Mouse (Mus musculus): ENCODE results near the gene Farp1. TPM values are rescaled to one million over a fixed set of nuclear protein-coding genes. Genes with fewer than 3 reads are reported as not detected.
"Not testable (repeated sequence)": the region's sequence is repeated elsewhere in the genome, so short reads cannot be mapped to it uniquely, and the experiment has no call there.

The Farp1 gene
- total RNA-seq, 1 experiment from 2014 or later = 0.38 TPM

DNA sequence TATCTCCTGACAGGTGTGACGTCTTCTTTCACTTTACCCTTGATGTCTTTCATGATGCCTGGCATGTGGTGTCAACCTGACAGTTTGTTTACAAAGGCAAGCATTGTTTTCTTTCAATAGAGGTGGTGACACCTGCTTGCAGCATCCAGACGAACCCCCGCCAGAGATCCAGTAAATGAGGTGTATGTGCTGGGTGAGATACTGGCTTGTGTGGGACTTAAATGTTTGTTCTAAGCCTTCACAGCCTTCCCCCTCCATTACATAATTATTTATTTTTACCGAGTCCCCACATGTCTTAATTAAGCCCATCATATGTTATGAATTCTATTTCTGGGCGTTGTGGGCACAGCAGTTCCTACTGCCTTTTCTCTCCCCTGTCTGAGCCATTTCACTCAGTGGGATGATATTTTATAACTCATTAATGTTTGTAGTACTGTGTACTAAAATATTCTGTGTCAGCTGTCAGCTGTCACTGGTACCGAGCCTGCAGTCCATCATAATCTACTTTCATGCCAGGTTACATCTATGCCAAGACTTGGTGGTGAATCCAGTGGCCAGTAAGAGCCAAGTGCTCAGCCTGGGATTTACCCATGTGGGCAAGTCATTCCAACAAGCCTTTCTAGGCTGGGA, 130.5 kb downstream of the Farp1 start:
- ATAC-seq (replicated peaks; ENCODE audit: insufficient number of reproducible peaks, low FRiP score, low TSS enrichment, poor library complexity, severe bottlenecking) = no peak

DNA sequence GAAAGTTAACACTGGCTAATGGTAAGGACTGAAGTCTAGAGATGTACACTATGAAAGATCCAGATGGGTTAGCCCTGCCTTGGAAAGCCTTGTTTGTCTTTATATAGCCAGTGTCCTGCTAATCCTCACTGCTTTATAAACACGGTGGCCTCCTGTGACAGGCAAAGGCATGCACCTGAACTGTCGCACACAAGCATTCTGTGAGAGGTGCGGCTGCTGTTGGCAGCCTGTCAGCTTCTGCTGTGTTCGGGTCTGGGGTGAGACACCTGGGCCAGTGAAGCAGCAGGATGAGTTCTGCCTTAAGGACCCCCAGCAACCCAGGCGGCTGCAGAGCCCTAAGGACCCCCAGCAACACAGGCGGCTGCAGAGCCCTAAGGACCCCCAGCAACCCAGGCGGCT, 131.0 kb downstream of the Farp1 start:
- no peak for ATAC-seq (replicated peaks; ENCODE audit: insufficient number of reproducible peaks, low FRiP score, low TSS enrichment, poor library complexity, severe bottlenecking)

DNA sequence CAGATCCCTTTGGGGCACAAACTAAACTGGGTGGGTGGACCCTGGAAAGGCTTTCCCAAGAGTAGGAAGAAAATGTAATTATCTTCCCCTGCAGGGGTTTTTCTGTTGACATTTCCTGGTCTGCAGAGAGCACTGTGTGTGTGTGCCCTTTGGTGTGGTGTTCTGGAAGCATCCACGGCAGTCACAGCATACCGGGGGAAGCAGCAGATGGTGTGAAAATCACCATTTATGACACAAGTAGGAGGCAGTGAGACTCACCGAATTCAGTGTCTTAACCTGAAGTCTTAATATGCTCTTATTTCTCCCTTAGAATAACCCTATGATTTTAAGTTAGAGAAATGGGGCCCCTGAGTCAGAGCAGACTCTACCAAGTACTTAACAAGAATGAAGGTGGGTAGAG, 133.7 kb downstream of the Farp1 start:
- ATAC-seq (replicated peaks; ENCODE audit: insufficient number of reproducible peaks, low FRiP score, low TSS enrichment, poor library complexity, severe bottlenecking) = no peak

- no peak for ATAC-seq (replicated peaks; ENCODE audit: insufficient number of reproducible peaks, low FRiP score, low TSS enrichment, poor library complexity, severe bottlenecking)
These were observed 135.3 kb downstream of the Farp1 start for GRCm38 (mm10) chr14:121170321-121170720.

GRCm38 (mm10) chr14:121172065-121173036, 137.4 kb downstream of the Farp1 start:
- ATAC-seq (replicated peaks; ENCODE audit: insufficient number of reproducible peaks, low FRiP score, low TSS enrichment, poor library complexity, severe bottlenecking) = no peak

DNA sequence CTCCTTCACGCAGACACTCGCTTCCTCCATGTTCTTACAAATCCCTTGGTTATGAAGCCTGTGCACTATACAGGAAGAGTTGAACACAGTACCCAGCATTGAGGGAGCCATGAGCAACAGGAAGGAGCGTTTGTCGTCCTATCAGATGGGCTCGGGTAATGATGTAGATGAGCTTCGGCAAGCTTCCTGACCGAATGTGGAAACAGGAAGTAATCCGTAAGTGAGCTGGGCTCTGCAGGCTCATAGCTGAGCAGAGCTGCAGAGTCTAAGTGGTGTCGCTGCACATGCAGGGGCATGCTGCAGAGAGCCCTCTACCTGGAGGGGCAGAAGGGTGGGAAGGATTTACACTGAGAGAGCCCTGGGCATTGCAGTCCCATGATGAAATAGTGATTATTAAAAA, 140.4 kb downstream of the Farp1 start:
- ATAC-seq (replicated peaks; ENCODE audit: insufficient number of reproducible peaks, low FRiP score, low TSS enrichment, poor library complexity, severe bottlenecking) = no peak

GRCm38 (mm10) chr14:121175861-121176260, 140.9 kb downstream of the Farp1 start:
- no peak for ATAC-seq (replicated peaks; ENCODE audit: insufficient number of reproducible peaks, low FRiP score, low TSS enrichment, poor library complexity, severe bottlenecking)

GRCm38 (mm10) chr14:121177907-121178306, 142.9 kb downstream of the Farp1 start:
- ATAC-seq (replicated peaks; ENCODE audit: insufficient number of reproducible peaks, low FRiP score, low TSS enrichment, poor library complexity, severe bottlenecking) = no peak

DNA sequence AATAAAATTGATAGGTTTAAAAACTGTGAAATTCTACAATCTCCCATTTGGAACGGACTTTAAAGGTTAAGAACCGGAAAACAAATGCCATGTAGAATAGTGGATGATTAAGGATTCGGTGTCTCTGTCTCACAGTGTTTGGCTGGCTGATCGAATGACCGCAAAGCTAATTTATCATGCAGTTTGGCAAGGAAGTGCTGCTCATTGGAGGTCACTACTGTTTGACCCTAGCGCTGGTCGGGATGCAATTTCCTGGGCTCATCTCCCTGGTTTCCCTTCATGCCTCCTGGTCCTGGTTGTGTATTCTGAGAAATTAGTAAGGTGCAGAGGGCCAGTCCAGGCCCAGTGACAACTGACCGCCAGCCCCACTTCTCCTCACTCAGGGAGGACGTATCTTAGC, 145.6 kb downstream of the Farp1 start:
- no peak for ATAC-seq (replicated peaks; ENCODE audit: insufficient number of reproducible peaks, low FRiP score, low TSS enrichment, poor library complexity, severe bottlenecking)

- no peak for ATAC-seq (replicated peaks; ENCODE audit: insufficient number of reproducible peaks, low FRiP score, low TSS enrichment, poor library complexity, severe bottlenecking)
These were observed 146.8 kb downstream of the Farp1 start for GRCm38 (mm10) chr14:121181798-121182197.

- ATAC-seq (replicated peaks; ENCODE audit: insufficient number of reproducible peaks, low FRiP score, low TSS enrichment, poor library complexity, severe bottlenecking) = no peak
These were observed 148.0 kb downstream of the Farp1 start for GRCm38 (mm10) chr14:121182967-121183366.

DNA sequence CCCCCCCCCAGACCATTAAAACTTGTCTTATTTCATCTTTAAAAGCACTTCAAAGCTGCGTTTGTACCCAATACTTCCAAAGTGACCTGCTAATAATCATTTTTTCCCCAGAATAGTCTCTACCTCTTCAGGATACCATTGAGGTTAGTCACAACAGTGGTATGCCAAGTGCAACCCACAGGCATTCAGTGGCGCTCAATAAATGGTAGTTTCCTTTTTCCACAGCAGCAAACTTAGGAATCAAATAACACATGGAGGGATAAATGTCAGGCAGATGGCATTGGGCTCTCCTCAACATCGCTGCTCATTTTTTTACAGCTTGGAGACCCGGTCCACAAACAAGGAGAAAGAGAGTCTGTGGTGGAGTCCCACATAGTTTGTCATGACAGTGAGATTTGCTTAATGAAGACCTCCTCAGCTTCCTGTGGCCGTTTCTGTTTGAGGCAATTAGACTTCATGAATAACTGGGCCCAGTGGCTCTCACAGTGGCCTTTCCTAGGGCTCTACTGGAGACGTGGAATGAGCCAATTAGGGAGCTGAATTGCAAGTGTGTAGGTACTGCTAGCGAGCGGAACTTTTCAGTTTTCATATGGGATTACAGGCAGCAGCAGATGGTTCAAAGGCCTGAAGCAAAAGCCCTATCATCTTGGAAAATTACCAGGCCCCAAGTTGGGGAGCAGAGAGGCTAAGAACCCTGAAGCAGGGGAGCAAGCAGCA, 148.6 kb downstream of the Farp1 start:
- no peak for ATAC-seq (replicated peaks; ENCODE audit: insufficient number of reproducible peaks, low FRiP score, low TSS enrichment, poor library complexity, severe bottlenecking)

DNA sequence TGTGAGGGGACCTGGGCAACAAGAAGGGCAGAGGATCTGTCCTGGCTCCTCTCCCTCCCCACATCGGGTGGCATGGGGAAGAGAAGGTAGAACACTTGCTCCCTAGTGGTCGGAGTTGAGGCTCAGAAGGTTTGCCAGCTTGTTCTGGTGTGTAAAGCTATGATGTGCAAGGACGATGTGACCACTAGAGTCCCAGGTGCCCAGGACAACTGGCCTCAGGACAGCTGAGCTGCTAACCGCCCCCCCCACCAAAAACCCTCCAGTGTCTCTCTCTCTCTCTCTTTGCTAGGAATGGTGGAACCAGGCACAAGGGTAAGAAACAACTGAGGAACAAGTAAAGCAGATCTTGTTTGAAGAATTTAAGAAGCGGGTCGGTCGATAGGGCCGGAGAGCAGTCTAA, 149.4 kb downstream of the Farp1 start:
- no peak for ATAC-seq (replicated peaks; ENCODE audit: insufficient number of reproducible peaks, low FRiP score, low TSS enrichment, poor library complexity, severe bottlenecking)

DNA sequence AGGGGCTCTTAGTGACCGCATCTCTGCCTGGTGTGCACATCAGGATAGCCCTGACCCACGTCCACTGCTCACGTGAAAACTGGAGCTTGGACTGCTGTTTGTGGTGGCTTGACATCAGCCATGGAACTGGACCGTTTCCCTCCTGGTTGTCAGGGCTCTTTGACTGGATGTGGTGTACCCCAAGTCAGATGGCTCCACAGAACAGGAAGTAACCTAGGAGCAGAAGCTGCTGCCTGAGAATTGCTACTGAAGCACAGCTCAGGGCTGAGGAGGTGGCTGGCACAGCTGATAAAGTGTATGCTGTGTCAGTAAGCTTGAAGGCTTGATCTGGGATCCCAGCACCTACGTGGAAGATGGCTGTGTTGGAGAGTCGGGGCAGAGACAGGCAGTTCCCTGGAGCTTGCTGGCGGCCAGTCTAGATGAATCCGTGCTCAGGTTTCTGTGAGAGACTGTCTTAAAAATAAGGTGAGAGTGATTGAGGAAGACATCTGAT, 151.4 kb downstream of the Farp1 start:
- ATAC-seq (replicated peaks; ENCODE audit: insufficient number of reproducible peaks, low FRiP score, low TSS enrichment, poor library complexity, severe bottlenecking) = no peak

- not testable (repeated sequence) for ATAC-seq (replicated peaks; ENCODE audit: insufficient number of reproducible peaks, low FRiP score, low TSS enrichment, poor library complexity, severe bottlenecking)
These were observed 154.8 kb downstream of the Farp1 start for GRCm38 (mm10) chr14:121189840-121190239.

GRCm38 (mm10) chr14:121190386-121190785, 155.4 kb downstream of the Farp1 start:
- no peak for ATAC-seq (replicated peaks; ENCODE audit: insufficient number of reproducible peaks, low FRiP score, low TSS enrichment, poor library complexity, severe bottlenecking)

DNA sequence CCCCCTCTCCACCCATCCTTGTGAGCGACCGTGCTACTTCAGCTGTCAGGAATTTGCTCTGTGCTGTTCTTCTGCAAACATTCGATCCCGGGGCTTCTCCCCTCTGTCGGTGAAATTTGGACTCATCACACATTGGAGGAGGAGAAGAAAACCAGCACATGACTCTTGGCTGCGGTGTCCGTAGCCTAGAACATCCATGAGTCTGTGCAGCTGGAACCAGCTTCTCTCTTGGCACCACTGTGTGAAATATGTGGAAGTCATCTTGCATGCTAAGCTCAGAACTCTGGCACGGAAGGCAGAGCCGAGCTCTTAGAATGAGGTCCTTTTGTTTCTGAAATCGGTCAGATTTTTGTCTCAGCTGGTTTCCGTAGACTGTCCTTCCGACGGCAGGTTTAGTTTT, 156.7 kb downstream of the Farp1 start:
- no peak for ATAC-seq (replicated peaks; ENCODE audit: insufficient number of reproducible peaks, low FRiP score, low TSS enrichment, poor library complexity, severe bottlenecking)

GRCm38 (mm10) chr14:121192394-121192793, 157.4 kb downstream of the Farp1 start:
- ATAC-seq (replicated peaks; ENCODE audit: insufficient number of reproducible peaks, low FRiP score, low TSS enrichment, poor library complexity, severe bottlenecking) = no peak

DNA sequence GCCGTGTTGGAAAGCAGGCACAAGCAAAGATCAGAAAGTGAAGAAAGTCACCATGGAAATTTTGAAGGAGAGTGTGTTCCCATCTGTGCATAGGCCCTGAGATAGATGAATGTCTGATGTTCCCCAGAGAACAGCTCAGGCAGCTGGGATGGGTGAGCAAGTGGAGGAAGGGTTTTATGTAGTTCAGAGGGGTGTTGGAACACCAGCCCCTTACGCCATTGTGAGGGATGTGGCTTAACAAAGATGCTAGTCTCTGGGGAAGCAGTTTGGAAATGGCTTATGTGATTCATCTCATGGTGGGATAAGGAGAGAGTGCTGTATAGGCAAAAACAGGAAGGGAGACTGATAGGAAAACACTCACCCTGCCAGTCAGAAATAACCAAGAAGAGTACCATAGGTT, 159.0 kb downstream of the Farp1 start:
- no peak for ATAC-seq (replicated peaks; ENCODE audit: insufficient number of reproducible peaks, low FRiP score, low TSS enrichment, poor library complexity, severe bottlenecking)
